Mouse (Mus musculus) megakaryocyte, embryonic 14.5 days (primary cell): Measurements from ENCODE around the gene Mmrn1.

Source experiments
- FLI1 ChIP-seq: IDR thresholded peaks from 2 replicates; pipeline ENCODE4 v1.6.1; 2012; ENCODE audit warnings: low read length, inconsistent platforms, mixed read lengths
- GATA1 ChIP-seq: IDR thresholded peaks from 3 replicates; pipeline ENCODE4 v1.6.1; 2012; ENCODE audit warnings: mixed read lengths, low read length, inconsistent platforms, borderline replicate concordance

DNA sequence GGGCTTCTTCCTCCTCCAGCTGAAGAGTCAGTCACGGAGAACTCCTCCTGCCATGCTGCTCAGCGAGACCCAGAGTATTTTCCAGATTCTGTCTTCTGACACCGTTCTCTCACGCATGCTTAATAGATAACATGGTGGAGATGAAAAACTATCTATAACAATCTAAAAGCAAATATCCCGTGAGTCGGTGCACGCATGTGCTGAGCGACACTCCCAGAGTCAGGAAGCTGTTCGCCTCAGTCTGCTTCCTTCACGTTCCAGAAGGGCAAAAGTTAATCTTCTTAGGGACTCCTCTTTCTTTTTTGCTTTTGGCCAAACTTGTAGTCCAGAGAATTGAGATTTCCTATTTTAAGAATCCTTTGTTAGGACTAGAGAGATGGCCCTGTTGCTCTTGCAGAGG is 69.7 kb downstream of the Mmrn1 start:
- TF ChIP-seq GATA1 = no peak
- no peak for TF ChIP-seq FLI1
